Mouse (Mus musculus) bone marrow, adult 2 months (tissue): ENCODE data around the gene Inpp5d. TPM values are rescaled to one million over a fixed set of nuclear protein-coding genes. Genes with fewer than 3 reads are reported as not detected.
A peak's percentile ranks its signal among the peaks of the same experiment; 100 is the strongest.

Source experiments
- H3K27ac ChIP-seq: fragments of 200-500 bp; 2 replicates; pipeline ENCODE4 v1.5.1; 2012; ENCODE audit warnings: low read depth, mild to moderate bottlenecking, control low read depth, inconsistent platforms, low read length; ENCODE audit not compliant: control insufficient read depth, poor library complexity, insufficient read depth
- H3K4me1 ChIP-seq: fragments of 200-500 bp; 2 replicates; pipeline ENCODE4 v1.6.1; 2011; ENCODE audit warnings: low read length; ENCODE audit not compliant: control insufficient read depth, insufficient read depth
- H3K4me3 ChIP-seq: fragments of 200-500 bp; replicated peaks from 2 replicates; pipeline ENCODE3; 2011; ENCODE audit warnings: mild to moderate bottlenecking, low read depth, low read length, control low read depth; ENCODE audit not compliant: control insufficient read depth
- CTCF ChIP-seq: fragments of 200-500 bp; IDR thresholded peaks from 2 replicates; pipeline ENCODE4 v1.5.1; 2011; ENCODE audit warnings: low read length, control low read depth; ENCODE audit not compliant: control insufficient read depth, insufficient read depth
- POLR2A ChIP-seq: fragments of 200-500 bp; IDR thresholded peaks from 2 replicates; pipeline ENCODE4 v1.6.1; 2011; ENCODE audit warnings: low read depth, mild to moderate bottlenecking, control low read depth, low read length, borderline replicate concordance; ENCODE audit not compliant: control insufficient read depth
- WGBS: fragments of 180-500 bp; shearing (Covaris S2); methylation state at CpG from one replicate; pipeline ENCODE4 v1.1.7; 2018; 5-methylcytosine and 5-hydroxymethylcytosine counted together
- polyA plus RNA-seq: library from polyadenylated mRNA; stranded (reverse); fragments of >200 nt; gene quantifications from 2 replicates; pipeline ENCODE4 v1.2.4, GENCODE M21; 2011; ENCODE audit warnings: low replicate concordance; ENCODE audit not compliant: missing spikeins, insufficient read depth, insufficient read length

Gene Inpp5d
- polyA plus RNA-seq: 47.2 and 80.4 TPM in 2 replicates

- under 1% methylated on average over 12 of the region's 12 CpGs for WGBS
- peaks cover 21% of the 10 kb centered on the region for H3K4me1 ChIP-seq
- peak within 1 kb of the TSS; percentile 87 for H3K4me3 ChIP-seq
- TF ChIP-seq POLR2A (peak; percentile 80), CTCF (0 out of 2 replicates have a peak, but pooled peaks have one; percentile 4)
- peak within 1 kb of the TSS; percentile 96 for H3K27ac ChIP-seq
Measured at GRCm38 (mm10) chr1:87620211-87620668, at the start of gene Inpp5d. Inpp5d (plus strand) TSS chr1:87620312.

GRCm38 (mm10) chr1:87573261-87573660, 46.9 kb upstream of the Inpp5d start:
- TF ChIP-seq POLR2A: no peak
- no peak for TF ChIP-seq CTCF
- Histone ChIP-seq H3K4me3 (no peak overlapping the region), H3K4me1 (no peaks in the 10 kb centered on the region), H3K27ac (no peak overlapping the region)
- WGBS: 76% methylated on average over 5 of the region's 5 CpGs

DNA sequence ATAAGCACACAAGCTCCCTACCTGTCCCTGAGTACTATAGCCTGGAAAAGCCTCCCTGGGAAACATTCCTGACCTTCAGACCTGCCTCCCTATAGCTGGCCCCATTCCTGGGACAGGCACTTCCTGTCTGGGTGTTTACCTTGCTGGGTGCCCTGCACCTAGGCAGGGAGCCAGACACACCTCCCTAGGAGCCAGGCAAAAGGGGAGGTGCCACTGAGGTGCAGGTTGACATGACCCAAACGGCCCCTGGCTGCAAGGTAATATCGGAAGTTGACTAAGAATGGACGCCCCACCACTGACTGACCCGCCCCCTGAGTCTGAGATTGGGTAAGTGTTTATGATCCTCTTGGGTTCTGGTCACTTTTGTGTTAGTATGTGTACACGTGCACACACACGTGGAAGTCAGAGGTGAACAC, 46.3 kb upstream of the Inpp5d start, which contains the start of gene Ngef:
Gene Ngef (minus strand): TSS at position 71 of the 416 bp plus-strand sequence.
- H3K4me3 ChIP-seq: no peak within 1 kb of the TSS
- no peak within 1 kb of the TSS for H3K27ac ChIP-seq
- 75% methylated on average over 6 of the region's 6 CpGs for WGBS
- TF ChIP-seq CTCF: no peak
- no peak for TF ChIP-seq POLR2A
- no peaks in the 10 kb centered on the region for H3K4me1 ChIP-seq

DNA sequence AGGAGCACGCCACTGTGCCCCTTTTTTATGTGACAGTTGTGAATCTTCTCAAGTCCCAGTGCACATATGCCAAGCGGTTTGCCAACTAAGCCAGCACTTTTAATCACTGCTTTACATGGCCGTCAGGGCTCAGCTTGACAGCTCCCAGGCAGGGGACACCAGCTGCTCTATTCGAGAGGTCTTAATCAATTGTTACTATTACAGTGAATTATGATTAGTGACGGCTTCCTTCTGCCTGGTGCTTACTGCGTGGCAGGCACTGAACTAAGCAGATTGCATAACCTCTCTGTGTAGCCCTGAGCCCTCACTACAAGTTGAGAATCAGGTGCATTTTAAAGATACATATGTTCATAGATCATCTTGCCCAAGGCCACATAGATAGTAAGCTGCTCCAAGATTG, 45.8 kb upstream of the Inpp5d start:
- H3K4me1 ChIP-seq: no peaks in the 10 kb centered on the region
- no peak overlapping the region for H3K27ac ChIP-seq
- TF ChIP-seq CTCF: no peak
- TF ChIP-seq POLR2A: no peak
- H3K4me3 ChIP-seq: no peak overlapping the region
- WGBS: 68% methylated on average over 6 of the region's 6 CpGs

GRCm38 (mm10) chr1:87574785-87575184, 45.3 kb upstream of the Inpp5d start:
- TF ChIP-seq POLR2A (no peak), CTCF (no peak)
- H3K4me1 ChIP-seq: no peaks in the 10 kb centered on the region
- H3K4me3 ChIP-seq: no peak overlapping the region
- H3K27ac ChIP-seq: no peak overlapping the region
- WGBS: 59% methylated on average over 7 of the region's 7 CpGs

GRCm38 (mm10) chr1:87578965-87579364, 41.1 kb upstream of the Inpp5d start:
- TF ChIP-seq POLR2A (no peak), CTCF (no peak)
- no peaks in the 10 kb centered on the region for H3K4me1 ChIP-seq
- 80% methylated on average over 6 of the region's 6 CpGs for WGBS
- H3K4me3 ChIP-seq: no peak overlapping the region
- H3K27ac ChIP-seq: no peak overlapping the region

DNA sequence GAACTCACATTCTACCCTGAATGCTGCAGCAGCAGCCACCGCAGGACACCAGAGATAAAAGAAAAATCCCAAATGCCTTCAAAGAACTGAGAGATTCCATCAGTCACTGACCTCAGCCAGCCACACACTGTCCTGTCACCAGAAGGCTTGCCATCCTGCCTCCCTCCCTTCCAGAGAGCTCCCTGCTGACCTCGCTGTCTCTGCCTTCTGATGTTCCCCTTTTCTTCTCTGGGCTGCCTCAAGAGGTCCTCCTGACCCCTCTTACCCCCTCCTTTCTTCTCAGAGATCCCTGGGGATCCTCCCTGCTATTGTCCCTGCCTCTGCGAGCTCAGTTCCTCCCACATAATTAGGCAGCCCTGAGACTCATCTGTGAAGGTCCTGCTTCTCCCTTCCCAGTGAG, 39.3 kb upstream of the Inpp5d start:
- Histone ChIP-seq H3K4me3 (no peak overlapping the region), H3K27ac (no peak overlapping the region), H3K4me1 (no peaks in the 10 kb centered on the region)
- no peak for TF ChIP-seq POLR2A
- TF ChIP-seq CTCF: no peak
- WGBS: 35% methylated on average over 3 of the region's 3 CpGs

DNA sequence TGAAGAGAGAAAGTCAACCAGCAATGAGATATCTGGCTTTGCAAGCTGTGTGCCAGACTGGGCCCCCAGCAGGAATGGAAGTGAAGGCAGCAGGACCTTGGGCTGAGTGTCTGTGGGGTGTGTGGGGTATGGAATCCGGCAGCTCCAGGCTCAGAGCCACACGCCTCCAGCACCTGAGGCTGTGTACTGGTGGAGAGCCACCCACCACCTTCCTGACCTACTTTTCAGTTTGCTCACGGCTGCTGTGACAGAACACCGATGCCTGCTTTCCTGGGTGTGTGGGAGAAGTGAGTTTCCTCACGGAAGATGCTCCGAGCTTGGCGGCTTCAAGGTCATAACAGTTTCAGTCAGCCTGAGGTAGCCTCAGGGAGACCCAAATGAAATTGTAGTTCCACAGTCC, 30.9 kb upstream of the Inpp5d start:
- Histone ChIP-seq H3K27ac (no peak overlapping the region; the same call in 1 of the 2 replicates), H3K4me3 (no peak overlapping the region), H3K4me1 (no peaks in the 10 kb centered on the region)
- no peak for TF ChIP-seq CTCF
- TF ChIP-seq POLR2A: no peak
- 92% methylated on average over 7 of the region's 7 CpGs for WGBS

DNA sequence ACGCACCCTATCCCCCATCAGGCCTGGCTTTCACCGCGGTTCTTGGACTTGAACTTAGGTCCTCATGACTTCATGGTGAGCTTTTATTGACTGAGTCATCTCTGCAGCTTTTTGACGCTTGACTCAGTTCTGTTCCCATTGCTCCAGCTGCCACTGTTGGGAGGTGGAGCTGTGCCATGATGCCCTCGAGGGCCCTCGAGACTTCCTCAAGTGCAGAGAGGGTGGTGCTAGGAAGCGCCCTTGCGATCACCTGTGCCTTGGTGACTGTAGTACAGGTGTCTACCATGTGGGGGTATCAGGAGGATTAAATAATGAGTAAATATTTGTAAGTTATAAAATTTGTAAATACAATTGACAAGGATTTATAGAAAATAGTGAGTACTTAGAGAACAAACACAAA, 30.1 kb upstream of the Inpp5d start:
- no peak for TF ChIP-seq CTCF
- TF ChIP-seq POLR2A: no peak
- no peak overlapping the region for H3K27ac ChIP-seq
- 77% methylated on average over 8 of the region's 8 CpGs for WGBS
- H3K4me3 ChIP-seq: no peak overlapping the region
- H3K4me1 ChIP-seq: no peaks in the 10 kb centered on the region
